Mouse (Mus musculus) erythroblast, adult 5-6 weeks (primary cell): Measurements from ENCODE around the gene Ccdc120. TPM values are rescaled to one million over a fixed set of nuclear protein-coding genes. Genes with fewer than 3 reads are reported as not detected.
"Not testable (repeated sequence)": the region's sequence is repeated elsewhere in the genome, so short reads cannot be mapped to it uniquely, and the experiment has no call there.

Experiments
- ATAC-seq: replicated peaks from 2 replicates; pipeline ENCODE4 v1.8.0; 2016; ENCODE audit warnings: moderate number of reproducible peaks, mild to moderate bottlenecking, moderate TSS enrichment, inconsistent platforms; ENCODE audit not compliant: poor library complexity, low FRiP score, severe bottlenecking
- total RNA-seq, 2 experiments: library from RNA; stranded (forward) in 1 of 2; stranded (reverse) in 1 of 2; fragments of 150-400 nt in 1 of 2; fragments of 200-764, 138-1000 nt in 1 of 2; gene quantifications; 2 replicates each; pipeline versions ENCODE4 v1.2.3 to v1.2.4; 2015 to 2017; ENCODE audit warnings: low replicate concordance in 2 of 2

Ccdc120 gene
- total RNA-seq, 2 experiments from 2014 or later: not detected

GRCm38 (mm10) chrX:7762921-7763197 lies 12.2 kb upstream of the Ccdc120 start:
- ATAC-seq: peak; percentile 60

GRCm38 (mm10) chrX:7762137-7762920 lies 11.6 kb upstream of the Ccdc120 start, which contains the start of gene Tfe3:
Gene Tfe3 (plus strand): TSS chrX:7762560.
- peak; percentile 94 for ATAC-seq

- peak; percentile 88 for ATAC-seq
Measured at GRCm38 (mm10) chrX:7753627-7754026, 2.9 kb upstream of the Ccdc120 start.

GRCm38 (mm10) chrX:7745429-7745828 lies 5.3 kb downstream of the Ccdc120 start:
- no peak for ATAC-seq

GRCm38 (mm10) chrX:7744940-7745339 lies 5.8 kb downstream of the Ccdc120 start:
- no peak for ATAC-seq

- peak; percentile 35; the same call in 1 of the 2 replicates for ATAC-seq
Measured at GRCm38 (mm10) chrX:7743470-7743869, 7.2 kb downstream of the Ccdc120 start.

GRCm38 (mm10) chrX:7741103-7741502 lies 9.6 kb downstream of the Ccdc120 start:
- ATAC-seq: no peak

- ATAC-seq: no peak
Measured at GRCm38 (mm10) chrX:7740082-7740819, 10.5 kb downstream of the Ccdc120 start.

GRCm38 (mm10) chrX:7739336-7740081 lies 11.2 kb downstream of the Ccdc120 start:
- no peak for ATAC-seq

- ATAC-seq: peak; percentile 94
Measured at GRCm38 (mm10) chrX:7733571-7734156, 17.0 kb downstream of the Ccdc120 start.

- ATAC-seq: no peak
Measured at GRCm38 (mm10) chrX:7728922-7729265, 21.8 kb downstream of the Ccdc120 start.

GRCm38 (mm10) chrX:7728215-7728921 lies 22.3 kb downstream of the Ccdc120 start, which contains the start of gene Praf2:
Gene Praf2 (plus strand): TSS chrX:7728439.
- ATAC-seq: peak; percentile 93

GRCm38 (mm10) chrX:7727176-7727575 lies 23.5 kb downstream of the Ccdc120 start:
- ATAC-seq: no peak

GRCm38 (mm10) chrX:7725841-7726240 lies 24.9 kb downstream of the Ccdc120 start:
- no peak for ATAC-seq

- ATAC-seq: no peak
Measured at GRCm38 (mm10) chrX:7724135-7724534, 26.6 kb downstream of the Ccdc120 start.

- no peak for ATAC-seq
Measured at GRCm38 (mm10) chrX:7722691-7723090, 28.0 kb downstream of the Ccdc120 start.

GRCm38 (mm10) chrX:7722282-7722611 lies 28.5 kb downstream of the Ccdc120 start:
- ATAC-seq: no peak

- ATAC-seq: peak; percentile 96
Measured at GRCm38 (mm10) chrX:7721514-7722281, 29.0 kb downstream of the Ccdc120 start, which contains the start of gene Gm45208. Gene Gm45208 (plus strand): TSS chrX:7722245.

- ATAC-seq: not testable (repeated sequence)
Measured at GRCm38 (mm10) chrX:7716058-7716457, 34.6 kb downstream of the Ccdc120 start.
